Mouse (Mus musculus): Measurements from ENCODE around the gene Inpp4b. TPM values are rescaled to one million over a fixed set of nuclear protein-coding genes. Genes with fewer than 3 reads are reported as not detected.

Gene Inpp4b
- polyA plus RNA-seq, 1 experiment: 2.6 TPM

- DNase-seq (ENCODE audit: low read depth): no peak
Measured at GRCm38 (mm10) chr8:81840512-81840911, 498.2 kb downstream of the Inpp4b start.

- DNase-seq (ENCODE audit: low read depth): no peak
Measured at GRCm38 (mm10) chr8:81844104-81844982, 502.0 kb downstream of the Inpp4b start.

- DNase-seq (ENCODE audit: low read depth): no peak
Measured at GRCm38 (mm10) chr8:81847929-81848328, 505.6 kb downstream of the Inpp4b start.

GRCm38 (mm10) chr8:81849976-81850375, 507.6 kb downstream of the Inpp4b start:
- DNase-seq (ENCODE audit: low read depth): no peak

GRCm38 (mm10) chr8:81853184-81853583, 510.8 kb downstream of the Inpp4b start:
- DNase-seq (ENCODE audit: low read depth): no peak

- no peak for DNase-seq (ENCODE audit: low read depth)
Measured at GRCm38 (mm10) chr8:81854543-81854942, 512.2 kb downstream of the Inpp4b start.

- DNase-seq (ENCODE audit: low read depth): no peak
Measured at GRCm38 (mm10) chr8:81855009-81855408, 512.7 kb downstream of the Inpp4b start.

- no peak for DNase-seq (ENCODE audit: low read depth)
Measured at GRCm38 (mm10) chr8:81856120-81856519, 513.8 kb downstream of the Inpp4b start.

GRCm38 (mm10) chr8:81856608-81857007, 514.3 kb downstream of the Inpp4b start:
- no peak for DNase-seq (ENCODE audit: low read depth)

- no peak for DNase-seq (ENCODE audit: low read depth)
Measured at GRCm38 (mm10) chr8:81858393-81858792, 516.0 kb downstream of the Inpp4b start.

GRCm38 (mm10) chr8:81859805-81860204, 517.4 kb downstream of the Inpp4b start:
- no peak for DNase-seq (ENCODE audit: low read depth)

GRCm38 (mm10) chr8:81861311-81861710, 519.0 kb downstream of the Inpp4b start:
- no peak for DNase-seq (ENCODE audit: low read depth)

- DNase-seq (ENCODE audit: low read depth): no peak
Measured at GRCm38 (mm10) chr8:81862738-81863137, 520.4 kb downstream of the Inpp4b start.

GRCm38 (mm10) chr8:81864318-81864717, 522.0 kb downstream of the Inpp4b start:
- no peak for DNase-seq (ENCODE audit: low read depth)

GRCm38 (mm10) chr8:81865664-81866063, 523.3 kb downstream of the Inpp4b start:
- DNase-seq (ENCODE audit: low read depth): no peak

GRCm38 (mm10) chr8:81867020-81867419, 524.7 kb downstream of the Inpp4b start:
- DNase-seq (ENCODE audit: low read depth): no peak

- DNase-seq (ENCODE audit: low read depth): no peak
Measured at GRCm38 (mm10) chr8:81870466-81870865, 528.1 kb downstream of the Inpp4b start.

- DNase-seq (ENCODE audit: low read depth): no peak
Measured at GRCm38 (mm10) chr8:81880071-81880470, 537.7 kb downstream of the Inpp4b start.

GRCm38 (mm10) chr8:81884195-81884594, 541.8 kb downstream of the Inpp4b start:
- no peak for DNase-seq (ENCODE audit: low read depth)

- no peak for DNase-seq (ENCODE audit: low read depth)
Measured at GRCm38 (mm10) chr8:81888843-81889242, 546.5 kb downstream of the Inpp4b start.

- DNase-seq (ENCODE audit: low read depth): no peak
Measured at GRCm38 (mm10) chr8:81893292-81893691, 550.9 kb downstream of the Inpp4b start.

- no peak for DNase-seq (ENCODE audit: low read depth)
Measured at GRCm38 (mm10) chr8:81946812-81947211, 604.5 kb downstream of the Inpp4b start.

- DNase-seq (ENCODE audit: low read depth): peak; percentile 20
Measured at GRCm38 (mm10) chr8:81953101-81953500, 610.7 kb downstream of the Inpp4b start.
